Mouse (Mus musculus) thymus, adult 2 months (tissue): Measurements from ENCODE around the gene Pls1. TPM values are rescaled to one million over a fixed set of nuclear protein-coding genes. Genes with fewer than 3 reads are reported as not detected.

ENCODE experiments used
- DNase-seq: peaks from one replicate; pipeline ENCODE4 v3.0.0; 2021
- H3K27ac ChIP-seq: fragments of 200-500 bp; 2 replicates; pipeline ENCODE4 v1.5.1; 2012; ENCODE audit warnings: low read length, control low read depth; ENCODE audit not compliant: control insufficient read depth, insufficient read depth
- H3K27me3 ChIP-seq: fragments of 200-500 bp; 2 replicates; pipeline ENCODE4 v1.6.1; 2012; ENCODE audit warnings: mild to moderate bottlenecking, low read length, moderate library complexity, mixed read lengths; ENCODE audit not compliant: control insufficient read depth, insufficient read depth
- H3K36me3 ChIP-seq: fragments of 200-500 bp; 2 replicates; pipeline ENCODE4 v1.6.1; 2012; ENCODE audit warnings: mild to moderate bottlenecking, low read length, moderate library complexity; ENCODE audit not compliant: control insufficient read depth, insufficient read depth
- H3K4me1 ChIP-seq: fragments of 200-500 bp; replicated peaks from 2 replicates; pipeline ENCODE4 v1.6.1; 2012; ENCODE audit warnings: low read length; ENCODE audit not compliant: control insufficient read depth, insufficient read depth
- H3K4me3 ChIP-seq: fragments of 200-500 bp; 2 replicates; pipeline ENCODE4 v1.5.1; 2012; ENCODE audit warnings: mild to moderate bottlenecking, low read length, control low read depth, moderate library complexity; ENCODE audit not compliant: control insufficient read depth, insufficient read depth
- CTCF ChIP-seq: fragments of 200-500 bp; IDR thresholded peaks from 2 replicates; pipeline ENCODE4 v1.5.1; 2012; ENCODE audit warnings: mild to moderate bottlenecking, control low read depth, low read length, moderate library complexity, borderline replicate concordance; ENCODE audit not compliant: control insufficient read depth, poor library complexity, insufficient read depth; ENCODE audit errors: extremely low read depth
- POLR2A ChIP-seq: fragments of 200-500 bp; IDR thresholded peaks from 2 replicates; pipeline ENCODE4 v1.6.1; 2012; ENCODE audit warnings: mild to moderate bottlenecking, low read length, control low read depth, moderate library complexity; ENCODE audit not compliant: control insufficient read depth, poor library complexity, insufficient read depth; ENCODE audit errors: extremely low read depth
- WGBS: fragments of 180-500 bp; shearing (Covaris S2); methylation state at CpG from one replicate; pipeline ENCODE4 v1.1.7; 2018; 5-methylcytosine and 5-hydroxymethylcytosine counted together
- polyA plus RNA-seq: library from polyadenylated mRNA; depleted of rRNA; stranded (reverse); fragments of >200 nt; gene quantifications from 2 replicates; pipeline ENCODE4 v1.2.3, GENCODE M21; 2012

Gene Pls1
- polyA plus RNA-seq, 1 experiment = 1.1 TPM

- no peak overlapping the region for H3K4me3 ChIP-seq
- WGBS = 25% methylated on average over 4 of the region's 4 CpGs
- DNase-seq = peak; percentile 73
- no peaks in the 10 kb centered on the region for H3K36me3 ChIP-seq
- H3K27me3 ChIP-seq = no peaks in the 10 kb centered on the region
- no peak overlapping the region for H3K27ac ChIP-seq
- TF ChIP-seq POLR2A (no peak), CTCF (no peak)
- peaks cover 4% of the 10 kb centered on the region; the same call in 1 of the 2 replicates for H3K4me1 ChIP-seq
Observed at GRCm38 (mm10) chr9:95852896-95853295, 7.8 kb upstream of the Pls1 start.

GRCm38 (mm10) chr9:95851671-95852070 is 6.6 kb upstream of the Pls1 start:
- TF ChIP-seq CTCF (no peak), POLR2A (no peak)
- H3K36me3 ChIP-seq = no peaks in the 10 kb centered on the region
- no peaks in the 10 kb centered on the region for H3K27me3 ChIP-seq
- H3K4me1 ChIP-seq = no peaks in the 10 kb centered on the region
- H3K27ac ChIP-seq = no peak overlapping the region
- 71% methylated on average over 11 of the region's 11 CpGs for WGBS
- DNase-seq = no peak
- no peak overlapping the region for H3K4me3 ChIP-seq

GRCm38 (mm10) chr9:95845711-95846110 is 600 bp upstream of the Pls1 start:
- peaks cover 3% of the 10 kb centered on the region; the same call in 1 of the 2 replicates for H3K4me1 ChIP-seq

GRCm38 (mm10) chr9:95839424-95839823 is 5.7 kb downstream of the Pls1 start:
- TF ChIP-seq CTCF (no peak), POLR2A (no peak)

More at GRCm38 (mm10) chr9:95845711-95846110, 600 bp upstream of the Pls1 start:
- Histone ChIP-seq H3K27ac (no peak overlapping the region), H3K4me3 (no peak overlapping the region), H3K36me3 (no peaks in the 10 kb centered on the region), H3K27me3 (peaks cover 9% of the 10 kb centered on the region; the same call in 1 of the 2 replicates)
- no peak for DNase-seq
- no peak for TF ChIP-seq POLR2A
- TF ChIP-seq CTCF = no peak
- 82% methylated on average over 4 of the region's 4 CpGs for WGBS

DNA sequence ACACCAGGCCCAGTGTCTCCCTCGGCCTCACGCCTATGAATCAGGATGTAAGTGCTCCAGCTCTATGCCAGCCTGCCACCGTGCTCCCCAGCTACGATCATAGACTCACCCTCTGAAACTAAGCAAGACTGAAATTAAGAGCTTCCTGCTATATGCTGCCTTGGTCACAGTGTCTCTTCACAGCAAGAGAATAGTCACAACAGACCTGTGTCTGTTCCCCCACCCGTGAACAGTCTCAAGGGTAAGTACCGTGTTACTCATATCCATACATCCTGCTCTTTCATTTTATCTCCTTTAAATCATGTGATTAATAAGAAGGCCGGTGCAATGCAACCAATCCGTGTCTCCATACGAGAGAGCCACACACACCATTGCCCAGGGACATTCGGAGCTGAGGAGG is 9.4 kb downstream of the Pls1 start:
- DNase-seq = no peak
- no peak overlapping the region for H3K4me3 ChIP-seq
- 62% methylated on average over 10 of the region's 10 CpGs for WGBS
- H3K36me3 ChIP-seq = no peaks in the 10 kb centered on the region
- no peak overlapping the region for H3K27ac ChIP-seq
- peaks cover 13% of the 10 kb centered on the region for H3K4me1 ChIP-seq
- H3K27me3 ChIP-seq = no peaks in the 10 kb centered on the region
- TF ChIP-seq CTCF (no peak), POLR2A (no peak)

More at GRCm38 (mm10) chr9:95839424-95839823, 5.7 kb downstream of the Pls1 start:
- DNase-seq = no peak
- peaks cover 8% of the 10 kb centered on the region for H3K4me1 ChIP-seq
- no peaks in the 10 kb centered on the region for H3K36me3 ChIP-seq
- no peak overlapping the region for H3K27ac ChIP-seq
- H3K27me3 ChIP-seq = peaks cover 2% of the 10 kb centered on the region; the same call in 1 of the 2 replicates
- 93% methylated on average over 3 of the region's 3 CpGs for WGBS
- H3K4me3 ChIP-seq = no peak overlapping the region

DNA sequence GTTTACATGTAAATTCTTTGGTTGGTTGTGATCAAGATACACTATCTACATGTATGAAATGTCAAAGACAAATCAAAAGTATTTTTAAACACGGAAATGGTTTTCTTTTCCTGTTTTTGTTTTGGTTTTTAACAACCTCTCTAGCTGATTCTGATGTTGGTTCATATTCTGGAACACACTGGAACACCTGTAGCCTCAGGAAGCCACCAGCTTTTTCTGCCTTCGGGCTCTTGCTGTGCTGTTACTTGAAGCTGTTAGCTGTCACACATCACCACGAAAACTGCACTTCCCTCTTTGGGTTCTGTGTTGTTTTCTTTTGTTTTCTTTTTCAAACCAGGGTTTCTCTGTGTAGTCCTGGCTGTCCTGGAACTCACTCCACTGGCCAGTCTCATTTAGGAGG is 10.3 kb downstream of the Pls1 start:
- 2% methylated on average over 3 of the region's 3 CpGs for WGBS
- H3K4me3 ChIP-seq = no peak overlapping the region
- H3K4me1 ChIP-seq = peaks cover 13% of the 10 kb centered on the region
- TF ChIP-seq CTCF = no peak
- no peak for TF ChIP-seq POLR2A
- no peaks in the 10 kb centered on the region for H3K36me3 ChIP-seq
- H3K27me3 ChIP-seq = no peaks in the 10 kb centered on the region
- no peak overlapping the region for H3K27ac ChIP-seq
- DNase-seq = no peak

DNA sequence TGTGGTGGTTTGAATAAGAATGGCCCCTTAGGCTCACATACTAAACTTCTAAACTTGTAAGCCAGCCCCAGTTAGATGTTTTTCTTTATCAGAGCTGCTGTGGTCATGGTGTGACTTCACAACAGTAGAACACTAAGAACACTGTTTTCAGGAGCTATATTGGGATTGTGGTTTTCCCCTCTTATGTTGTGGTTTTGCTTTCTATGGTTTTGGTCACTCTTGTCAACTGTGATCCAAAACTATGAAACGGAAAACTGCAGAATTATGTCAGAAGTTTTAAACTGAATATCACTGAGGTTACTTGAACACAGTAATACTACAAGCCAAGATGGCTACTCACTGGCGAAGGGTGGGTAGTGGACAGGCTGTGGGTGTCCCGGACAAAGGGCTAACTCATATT is 12.4 kb downstream of the Pls1 start:
- no peak overlapping the region for H3K27ac ChIP-seq
- TF ChIP-seq POLR2A (no peak), CTCF (no peak)
- no peak for DNase-seq
- H3K36me3 ChIP-seq = no peaks in the 10 kb centered on the region
- H3K4me1 ChIP-seq = peaks cover 13% of the 10 kb centered on the region
- no peak overlapping the region for H3K4me3 ChIP-seq
- 40% methylated on average over 3 of the region's 3 CpGs for WGBS
- no peaks in the 10 kb centered on the region for H3K27me3 ChIP-seq
